ENCODE assay signal across 7 mouse cellular contexts in the genomic region with DNA sequence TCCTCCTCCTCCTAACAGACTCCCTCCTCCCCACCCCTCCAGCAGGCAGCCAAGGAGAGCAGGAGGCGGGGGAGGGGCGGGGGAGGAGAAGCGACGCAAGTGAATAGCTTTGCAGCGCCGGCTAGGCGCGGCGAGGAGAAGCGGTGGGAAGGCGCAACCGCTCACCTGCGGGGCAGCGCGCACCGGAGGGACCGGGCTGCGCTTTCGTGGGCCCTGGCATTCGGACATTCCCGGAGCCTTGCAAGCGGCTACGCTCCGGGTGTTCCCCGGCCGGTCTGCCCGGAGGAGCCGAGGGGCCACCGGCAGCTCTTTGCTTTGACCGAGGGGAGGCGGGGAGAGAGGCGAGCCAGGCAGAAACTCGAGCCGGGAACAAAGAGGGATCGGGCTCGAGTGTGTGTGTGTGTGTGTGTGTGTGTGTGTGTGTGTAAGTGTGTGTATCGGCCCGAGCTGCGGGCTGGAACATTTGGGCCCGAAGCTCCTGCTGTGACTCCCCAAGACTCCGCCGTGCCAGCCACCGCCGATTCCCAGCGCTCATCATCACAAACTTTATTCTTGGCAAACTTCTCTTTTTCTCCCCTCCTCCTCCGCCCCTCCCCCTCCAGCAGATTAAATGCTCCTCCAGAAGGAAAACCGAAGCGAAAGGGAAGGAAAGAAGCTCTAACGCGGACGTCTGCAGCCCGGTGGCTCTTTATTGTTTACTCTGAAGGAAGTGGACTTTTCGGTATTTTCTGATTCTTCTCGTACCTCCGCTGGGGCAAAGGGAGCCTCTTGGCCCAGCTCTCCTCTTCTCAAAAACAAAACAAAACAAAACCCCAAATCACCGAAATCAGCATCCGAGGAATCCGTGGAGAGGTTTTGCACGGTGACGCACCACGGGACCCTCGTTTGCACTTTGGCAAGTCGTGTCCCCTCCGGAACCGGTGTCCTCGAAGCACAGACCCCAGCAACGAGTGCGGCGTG. TPM values are rescaled to one million over a fixed set of nuclear protein-coding genes. Genes with fewer than 3 reads are reported as not detected.
DNase-seq lines count a peak whose midpoint lies in the region; ATAC-seq lines count a peak whose summit lies in the region.

Gene Lef1, plus strand, starts transcription at position 281 of the 960 bp plus-strand sequence.

- peaks cover 20% of the 10 kb centered on the region for H3K27me3 ChIP-seq in midbrain, embryonic 13.5 days

- H3K4me2 ChIP-seq in midbrain, embryonic 13.5 days (replicated peaks), result peak within 1 kb of the TSS; percentile 76

- no peaks in the 10 kb centered on the region for H3K9me3 ChIP-seq in midbrain, embryonic 13.5 days

- WGBS in midbrain, embryonic 13.5 days, result under 1% methylated on average over 62 of the region's 69 CpGs

- ATAC-seq in midbrain, embryonic 13.5 days, result peak; percentile 61

- peak within 1 kb of the TSS; percentile 90 for H3K27ac ChIP-seq in midbrain, embryonic 13.5 days

- H3K4me1 ChIP-seq in midbrain, embryonic 13.5 days (replicated peaks), result peaks cover 81% of the 10 kb centered on the region

- no peaks in the 10 kb centered on the region for H3K36me3 ChIP-seq in midbrain, embryonic 13.5 days

- peak within 1 kb of the TSS; percentile 73 for H3K4me3 ChIP-seq in midbrain, embryonic 13.5 days (replicated peaks)

- DNase-seq in spleen, adult 18-20 months, result peak; percentile 14 to 41
- no peak for DNase-seq in spleen, postnatal 14 days (ENCODE audit: low spot score in 2 of 2)
- DNase-seq in adrenal gland, postnatal 14 days, result peak; percentile 78
- DNase-seq in gonadal fat pad, adult 2 months (ENCODE audit: low read depth), result no peak
- DNase-seq in kidney, postnatal 4 days, result peak; percentile 77 to 87
- peak; percentile 78 for DNase-seq in thymus, postnatal 0 days (ENCODE audit: low spot score)

- peak within 1 kb of the TSS; percentile 89 for H3K9ac ChIP-seq in midbrain, embryonic 13.5 days (replicated peaks)

RNA-seq across cellular contexts. Expression of gene Lef1, which starts in this region (rescaled TPM):
- total RNA-seq in adrenal gland, postnatal 14 days (2021), result 10.4 and 27.0 TPM in 2 replicates
- 24.9 and 29.3 TPM in 2 replicates for polyA plus RNA-seq in gonadal fat pad, adult 2 months (2012; rRNA removed)
- polyA plus RNA-seq in midbrain, embryonic 13.5 days (2015; fragmentation: Nextera tagmentation; extraction: Ambion mirVana), result 80.3 and 86.0 TPM in 2 replicates
- 284 and 306 TPM in 2 replicates for polyA plus RNA-seq in thymus, postnatal 0 days (2015; fragmentation: Nextera tagmentation; extraction: Ambion mirVana)

Comparison
In these comparisons a context has a peak if more than half of its experiments do, and no peak if none do; other contexts are left out.
1. DNase-seq: peak in spleen, adult 18-20 months (2 of 2), adrenal gland, postnatal 14 days (single experiment), kidney, postnatal 4 days (2 of 2) and thymus, postnatal 0 days (single experiment); none in spleen, postnatal 14 days (0 of 2) and gonadal fat pad, adult 2 months (single experiment).